Mouse (Mus musculus): Measurements from ENCODE around the gene Ahcyl2.

The Ahcyl2 gene

GRCm38 (mm10) chr6:29853213-29853899 lies 85.5 kb downstream of the Ahcyl2 start:
- peak; percentile 94 for DNase-seq (ENCODE audit: low spot score)

- no peak for DNase-seq (ENCODE audit: low spot score)
These were observed 86.1 kb downstream of the Ahcyl2 start for GRCm38 (mm10) chr6:29853900-29854390.

GRCm38 (mm10) chr6:29858619-29859018 lies 90.8 kb downstream of the Ahcyl2 start:
- DNase-seq (ENCODE audit: low spot score), result no peak

- DNase-seq (ENCODE audit: low spot score), result no peak
These were observed 91.5 kb downstream of the Ahcyl2 start for GRCm38 (mm10) chr6:29859344-29859743.

- no peak for DNase-seq (ENCODE audit: low spot score)
These were observed 92.4 kb downstream of the Ahcyl2 start for GRCm38 (mm10) chr6:29860238-29860637.

- no peak for DNase-seq (ENCODE audit: low spot score)
These were observed 97.1 kb downstream of the Ahcyl2 start for GRCm38 (mm10) chr6:29864926-29865325.

GRCm38 (mm10) chr6:29866935-29867724 lies 99.3 kb downstream of the Ahcyl2 start:
- no peak for DNase-seq (ENCODE audit: low spot score)

GRCm38 (mm10) chr6:29868341-29868895 lies 100.6 kb downstream of the Ahcyl2 start:
- DNase-seq (ENCODE audit: low spot score), result no peak

- DNase-seq (ENCODE audit: low spot score), result no peak
These were observed 105.8 kb downstream of the Ahcyl2 start for GRCm38 (mm10) chr6:29873654-29874053.

GRCm38 (mm10) chr6:29875576-29875975 lies 107.8 kb downstream of the Ahcyl2 start:
- DNase-seq (ENCODE audit: low spot score), result no peak

GRCm38 (mm10) chr6:29876782-29877181 lies 109.0 kb downstream of the Ahcyl2 start:
- no peak for DNase-seq (ENCODE audit: low spot score)

- no peak for DNase-seq (ENCODE audit: low spot score)
These were observed 111.8 kb downstream of the Ahcyl2 start for GRCm38 (mm10) chr6:29879579-29879978.

GRCm38 (mm10) chr6:29880796-29881195 lies 113.0 kb downstream of the Ahcyl2 start:
- no peak for DNase-seq (ENCODE audit: low spot score)

- DNase-seq (ENCODE audit: low spot score), result no peak
These were observed 114.1 kb downstream of the Ahcyl2 start for GRCm38 (mm10) chr6:29881936-29882335.

- DNase-seq (ENCODE audit: low spot score), result no peak
These were observed 115.1 kb downstream of the Ahcyl2 start for GRCm38 (mm10) chr6:29882870-29883269.

- no peak for DNase-seq (ENCODE audit: low spot score)
These were observed 123.3 kb downstream of the Ahcyl2 start for GRCm38 (mm10) chr6:29891151-29891550.

GRCm38 (mm10) chr6:29896976-29897375 lies 129.2 kb downstream of the Ahcyl2 start:
- DNase-seq (ENCODE audit: low spot score), result no peak

GRCm38 (mm10) chr6:29901450-29901849 lies 133.6 kb downstream of the Ahcyl2 start:
- DNase-seq (ENCODE audit: low spot score), result no peak

- no peak for DNase-seq (ENCODE audit: low spot score)
These were observed 134.4 kb downstream of the Ahcyl2 start for GRCm38 (mm10) chr6:29902256-29902655.

GRCm38 (mm10) chr6:29903343-29903914 lies 135.6 kb downstream of the Ahcyl2 start:
- DNase-seq (ENCODE audit: low spot score), result no peak

GRCm38 (mm10) chr6:29904281-29904680 lies 136.5 kb downstream of the Ahcyl2 start:
- no peak for DNase-seq (ENCODE audit: low spot score)

GRCm38 (mm10) chr6:29910631-29911030 lies 142.8 kb downstream of the Ahcyl2 start:
- DNase-seq (ENCODE audit: low spot score), result no peak

GRCm38 (mm10) chr6:29913673-29914072 lies 145.9 kb downstream of the Ahcyl2 start:
- peak; percentile 53 for DNase-seq (ENCODE audit: low spot score)

All from adipocyte (in vitro differentiated cells).